Mouse (Mus musculus) ES-CJ7 (cell line): ENCODE results near the gene Gm49369.

Experiments used
- DNase-seq: peaks from one replicate; pipeline ENCODE4 v3.0.0; 2011; ENCODE audit warnings: low read depth, low spot score

Gm49369 gene

GRCm38 (mm10) chr7:142382567-142382966, at the start of gene Gm49369:
Gene Gm49369 (minus strand): TSS chr7:142382667.
- DNase-seq = no peak

GRCm38 (mm10) chr7:142431106-142431505, 48.6 kb upstream of the Gm49369 start:
- DNase-seq = no peak

- DNase-seq = no peak
Measured at GRCm38 (mm10) chr7:142430160-142430678, 47.8 kb upstream of the Gm49369 start.

- peak; percentile 86 for DNase-seq
Measured at GRCm38 (mm10) chr7:142428213-142428612, 45.7 kb upstream of the Gm49369 start.

- no peak for DNase-seq
Measured at GRCm38 (mm10) chr7:142425641-142426213, 43.3 kb upstream of the Gm49369 start.

GRCm38 (mm10) chr7:142421826-142422225, 39.4 kb upstream of the Gm49369 start:
- DNase-seq = no peak

- no peak for DNase-seq
Measured at GRCm38 (mm10) chr7:142419887-142420286, 37.4 kb upstream of the Gm49369 start.

- DNase-seq = no peak
Measured at GRCm38 (mm10) chr7:142418679-142419078, 36.2 kb upstream of the Gm49369 start.

GRCm38 (mm10) chr7:142418027-142418426, 35.6 kb upstream of the Gm49369 start:
- no peak for DNase-seq

GRCm38 (mm10) chr7:142416225-142416624, 33.8 kb upstream of the Gm49369 start:
- DNase-seq = no peak

- DNase-seq = no peak
Measured at GRCm38 (mm10) chr7:142415314-142415713, 32.8 kb upstream of the Gm49369 start.

- no peak for DNase-seq
Measured at GRCm38 (mm10) chr7:142413285-142413684, 30.8 kb upstream of the Gm49369 start.

- no peak for DNase-seq
Measured at GRCm38 (mm10) chr7:142409603-142410002, 27.1 kb upstream of the Gm49369 start.

- DNase-seq = no peak
Measured at GRCm38 (mm10) chr7:142408686-142409085, 26.2 kb upstream of the Gm49369 start.

GRCm38 (mm10) chr7:142407935-142408334, 25.5 kb upstream of the Gm49369 start:
- DNase-seq = no peak

- peak; percentile 86 for DNase-seq
Measured at GRCm38 (mm10) chr7:142405134-142405533, 22.7 kb upstream of the Gm49369 start.

GRCm38 (mm10) chr7:142403591-142403990, 21.1 kb upstream of the Gm49369 start:
- no peak for DNase-seq

GRCm38 (mm10) chr7:142400750-142401142, 18.3 kb upstream of the Gm49369 start:
- peak; percentile 53 for DNase-seq

GRCm38 (mm10) chr7:142400112-142400749, 17.8 kb upstream of the Gm49369 start:
- DNase-seq = no peak

GRCm38 (mm10) chr7:142399250-142399649, 16.8 kb upstream of the Gm49369 start:
- DNase-seq = no peak

- no peak for DNase-seq
Measured at GRCm38 (mm10) chr7:142398052-142398451, 15.6 kb upstream of the Gm49369 start.

- no peak for DNase-seq
Measured at GRCm38 (mm10) chr7:142396611-142397010, 14.1 kb upstream of the Gm49369 start.

- DNase-seq = no peak
Measured at GRCm38 (mm10) chr7:142395472-142395871, 13.0 kb upstream of the Gm49369 start.
